Mouse (Mus musculus) thymus, adult 2 months (tissue): ENCODE data around the gene Lrtm1. TPM values are rescaled to one million over a fixed set of nuclear protein-coding genes. Genes with fewer than 3 reads are reported as not detected.

Experiments
- DNase-seq: peaks from one replicate; pipeline ENCODE4 v3.0.0; 2021
- H3K27ac ChIP-seq: fragments of 200-500 bp; 2 replicates; pipeline ENCODE4 v1.5.1; 2012; ENCODE audit warnings: low read length, control low read depth; ENCODE audit not compliant: control insufficient read depth, insufficient read depth
- H3K27me3 ChIP-seq: fragments of 200-500 bp; 2 replicates; pipeline ENCODE4 v1.6.1; 2012; ENCODE audit warnings: mild to moderate bottlenecking, low read length, moderate library complexity, mixed read lengths; ENCODE audit not compliant: control insufficient read depth, insufficient read depth
- H3K36me3 ChIP-seq: fragments of 200-500 bp; 2 replicates; pipeline ENCODE4 v1.6.1; 2012; ENCODE audit warnings: mild to moderate bottlenecking, low read length, moderate library complexity; ENCODE audit not compliant: control insufficient read depth, insufficient read depth
- H3K4me1 ChIP-seq: fragments of 200-500 bp; replicated peaks from 2 replicates; pipeline ENCODE4 v1.6.1; 2012; ENCODE audit warnings: low read length; ENCODE audit not compliant: control insufficient read depth, insufficient read depth
- H3K4me3 ChIP-seq: fragments of 200-500 bp; 2 replicates; pipeline ENCODE4 v1.5.1; 2012; ENCODE audit warnings: mild to moderate bottlenecking, low read length, control low read depth, moderate library complexity; ENCODE audit not compliant: control insufficient read depth, insufficient read depth
- CTCF ChIP-seq: fragments of 200-500 bp; IDR thresholded peaks from 2 replicates; pipeline ENCODE4 v1.5.1; 2012; ENCODE audit warnings: mild to moderate bottlenecking, control low read depth, low read length, moderate library complexity, borderline replicate concordance; ENCODE audit not compliant: control insufficient read depth, poor library complexity, insufficient read depth; ENCODE audit errors: extremely low read depth
- POLR2A ChIP-seq: fragments of 200-500 bp; IDR thresholded peaks from 2 replicates; pipeline ENCODE4 v1.6.1; 2012; ENCODE audit warnings: mild to moderate bottlenecking, low read length, control low read depth, moderate library complexity; ENCODE audit not compliant: control insufficient read depth, poor library complexity, insufficient read depth; ENCODE audit errors: extremely low read depth
- WGBS: fragments of 180-500 bp; shearing (Covaris S2); methylation state at CpG from one replicate; pipeline ENCODE4 v1.1.7; 2018; 5-methylcytosine and 5-hydroxymethylcytosine counted together
- polyA plus RNA-seq: library from polyadenylated mRNA; depleted of rRNA; stranded (reverse); fragments of >200 nt; gene quantifications from 2 replicates; pipeline ENCODE4 v1.2.3, GENCODE M21; 2012

Gene Lrtm1
- polyA plus RNA-seq, 1 experiment: 3.9 TPM

- Histone ChIP-seq H3K4me1 (no peaks in the 10 kb centered on the region), H3K36me3 (no peaks in the 10 kb centered on the region), H3K4me3 (no peak overlapping the region), H3K27ac (no peak overlapping the region), H3K27me3 (no peaks in the 10 kb centered on the region)
- TF ChIP-seq CTCF: no peak
- no peak for TF ChIP-seq POLR2A
- no peak for DNase-seq
- 74% methylated on average over 4 of the region's 4 CpGs for WGBS
Measured at GRCm38 (mm10) chr14:29080630-29081029, 62.6 kb downstream of the Lrtm1 start.

- TF ChIP-seq CTCF (no peak), POLR2A (no peak)
- H3K36me3 ChIP-seq: no peaks in the 10 kb centered on the region
- no peak for DNase-seq
- no peak overlapping the region for H3K4me3 ChIP-seq
- 83% methylated on average over 1 of the region's 1 CpGs for WGBS
- H3K27me3 ChIP-seq: no peaks in the 10 kb centered on the region
- H3K4me1 ChIP-seq: no peaks in the 10 kb centered on the region
- H3K27ac ChIP-seq: no peak overlapping the region
Measured at GRCm38 (mm10) chr14:29082171-29082570, 64.2 kb downstream of the Lrtm1 start.
